Mouse (Mus musculus): ENCODE results near the gene Zzef1. TPM values are rescaled to one million over a fixed set of nuclear protein-coding genes. Genes with fewer than 3 reads are reported as not detected.

Zzef1 gene
- polyA plus RNA-seq, 1 experiment from 2014 or later = 19.5 TPM

DNA sequence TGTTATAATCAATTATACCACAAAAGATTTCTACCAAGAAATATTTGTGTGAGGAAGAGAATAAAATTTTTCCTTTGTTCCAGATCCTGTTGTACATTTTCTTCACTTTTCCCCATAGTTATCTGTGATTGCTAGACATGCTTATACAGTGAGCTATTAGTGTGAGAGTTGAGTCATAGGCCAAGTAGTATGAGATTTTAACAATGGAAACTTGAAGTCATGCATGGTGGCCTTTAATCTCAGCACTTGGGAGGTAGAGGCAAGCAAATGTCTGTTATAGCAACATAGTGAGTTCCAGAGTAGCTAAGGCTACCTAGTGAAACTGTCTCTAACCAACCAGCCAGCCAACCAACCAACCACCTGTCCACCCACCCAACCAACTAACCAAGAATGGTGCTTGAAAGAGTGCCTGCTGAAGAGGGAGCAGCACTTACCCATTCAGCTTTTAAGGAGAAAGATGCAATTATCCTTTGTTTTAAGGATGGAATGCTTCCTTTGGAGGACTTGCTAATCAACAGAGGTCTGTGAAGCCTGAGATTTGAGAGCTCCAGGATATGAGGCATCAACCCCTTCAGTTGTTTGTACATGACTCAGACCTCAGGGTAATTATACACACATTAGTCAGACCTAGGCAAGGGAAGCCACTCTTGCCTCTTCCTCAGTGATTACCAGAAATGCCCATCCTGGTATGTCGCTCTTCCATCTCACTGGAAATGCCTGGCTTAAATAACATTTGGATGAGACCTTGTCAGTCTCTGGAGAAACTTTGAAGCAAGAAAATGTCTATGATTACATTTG, 52.0 kb downstream of the Zzef1 start:
- H3K27me3 ChIP-seq = no peaks in the 10 kb centered on the region
- DNase-seq (ENCODE audit: low read depth, low spot score) (peak; percentile 55), ATAC-seq (peak; percentile 98)
- in situ Hi-C loops (cut with MboI; ENCODE audit: low pct_unique_long_range_greater_than_20kb) = no loop called here
- CTCF ChIA-PET = interaction anchor here (0.7 kb wide), 1 partner anchor 17 kb away, joined by 3 read pairs; no protein-coding TSS in a partner anchor
- peak; percentile 2 for TF ChIP-seq CTCF (IDR thresholded peaks at IDR 0.05)
- POLR2A ChIA-PET = no interaction called here

DNA sequence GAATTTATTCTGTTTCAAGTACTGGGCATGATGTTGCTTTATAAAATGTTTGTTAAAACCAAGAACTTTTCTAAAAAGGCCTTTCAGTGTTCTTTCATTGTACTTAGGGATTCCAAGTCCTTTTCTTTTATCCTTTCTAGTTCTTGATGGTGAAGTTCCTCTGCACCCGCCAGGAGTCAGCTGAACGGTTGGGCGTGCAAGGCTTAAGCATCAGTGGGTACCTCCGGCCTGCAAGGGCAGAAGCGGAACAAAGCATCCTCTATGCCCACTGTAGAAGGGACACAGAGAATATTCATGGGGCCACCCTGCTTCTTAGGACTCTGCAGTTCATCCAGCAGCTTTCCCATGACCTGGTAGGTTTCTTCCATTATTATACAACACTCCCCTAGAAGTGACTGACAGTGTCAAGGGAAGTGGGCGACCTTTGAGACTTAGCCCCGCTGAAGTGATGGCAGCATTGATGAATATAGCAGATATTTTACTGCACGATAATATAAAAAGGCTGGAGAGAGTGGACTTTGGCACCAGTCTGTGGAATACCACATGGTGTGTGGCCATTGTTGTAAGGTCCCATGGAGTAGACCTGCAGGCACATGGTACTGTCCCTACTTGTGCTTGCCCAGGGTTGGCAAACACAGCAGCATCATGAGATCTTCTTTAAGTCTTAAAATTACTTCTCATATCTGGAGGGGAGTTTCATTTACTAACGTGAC, 54.5 kb downstream of the Zzef1 start:
- TF ChIP-seq CTCF (IDR thresholded peaks at IDR 0.05) = no peak
- H3K27me3 ChIP-seq = no peaks in the 10 kb centered on the region
- no peak for DNase-seq (ENCODE audit: low read depth, low spot score)
- POLR2A ChIA-PET = no interaction called here
- CTCF ChIA-PET = no interaction called here
- in situ Hi-C loops (cut with MboI; ENCODE audit: low pct_unique_long_range_greater_than_20kb) = no loop called here
- ATAC-seq = no peak

DNA sequence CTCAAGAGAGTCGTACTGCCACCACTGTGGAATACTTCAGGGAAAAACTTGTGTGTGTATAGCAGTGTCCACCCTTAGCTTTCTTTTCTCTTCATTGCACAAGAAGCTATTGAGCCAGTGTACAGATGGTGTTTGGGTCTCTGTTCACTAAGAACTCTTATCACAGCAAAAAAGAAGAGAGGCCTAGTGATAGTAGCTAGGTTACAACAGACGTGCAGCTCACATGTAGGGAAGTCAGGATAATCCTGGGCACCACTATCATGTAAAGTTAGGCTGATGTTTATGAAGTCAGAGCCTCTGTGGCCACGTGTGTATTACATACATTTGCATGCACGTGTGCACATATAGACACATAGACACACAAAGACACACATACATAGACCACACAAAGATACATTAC, 55.2 kb downstream of the Zzef1 start:
- no peaks in the 10 kb centered on the region for H3K27me3 ChIP-seq
- ATAC-seq = no peak
- CTCF ChIA-PET = interaction anchor here (0.7 kb wide), 1 partner anchor 630 kb away, joined by 3 read pairs; no protein-coding TSS in a partner anchor
- DNase-seq (ENCODE audit: low read depth, low spot score) = no peak
- in situ Hi-C loops (cut with MboI; ENCODE audit: low pct_unique_long_range_greater_than_20kb) = no loop called here
- no peak for TF ChIP-seq CTCF (IDR thresholded peaks at IDR 0.05)
- POLR2A ChIA-PET = no interaction called here

DNA sequence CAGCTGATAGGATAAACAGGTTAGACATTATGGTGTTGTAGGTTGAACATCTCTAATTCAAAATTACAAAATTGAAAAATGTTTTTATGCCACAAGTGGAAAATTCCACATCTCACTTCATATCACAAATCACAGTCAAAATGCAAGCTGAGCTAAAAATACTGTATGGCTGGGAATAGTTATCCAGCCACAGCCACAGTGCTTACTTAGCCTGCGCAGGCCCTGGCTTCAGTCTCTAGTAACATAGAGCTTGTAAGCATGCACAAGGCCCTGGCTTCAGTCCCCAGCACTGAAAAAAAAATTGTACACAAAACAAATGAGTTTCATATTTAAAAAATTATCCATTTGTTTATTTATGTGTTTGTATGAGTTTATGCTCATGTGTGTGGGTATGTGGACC, 56.1 kb downstream of the Zzef1 start:
- no peak for ATAC-seq
- in situ Hi-C loops (cut with MboI; ENCODE audit: low pct_unique_long_range_greater_than_20kb) = no loop called here
- POLR2A ChIA-PET = no interaction called here
- no peaks in the 10 kb centered on the region for H3K27me3 ChIP-seq
- CTCF ChIA-PET = no interaction called here
- no peak for TF ChIP-seq CTCF (IDR thresholded peaks at IDR 0.05)
- DNase-seq (ENCODE audit: low read depth, low spot score) = no peak

DNA sequence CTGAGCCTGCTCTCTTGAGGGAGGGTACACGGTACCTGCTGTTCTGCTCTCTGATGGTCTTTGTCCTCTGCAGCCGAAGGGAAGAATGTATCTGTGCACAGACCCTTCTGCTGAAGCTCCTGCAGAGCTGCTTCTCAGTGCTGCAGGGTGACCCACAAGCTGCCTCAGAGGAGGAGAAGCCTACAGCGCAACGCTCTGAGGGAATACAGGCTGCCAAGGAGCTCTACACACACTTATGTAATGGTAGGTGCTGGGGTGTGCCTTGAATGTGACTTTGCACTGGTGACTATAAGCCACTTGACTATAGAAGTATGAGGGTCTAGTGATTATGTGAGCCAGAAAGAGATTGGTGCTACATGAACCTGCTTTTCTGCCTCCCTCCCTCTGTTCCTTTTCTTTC, 57.1 kb downstream of the Zzef1 start:
- no peaks in the 10 kb centered on the region for H3K27me3 ChIP-seq
- ChIA-PET CTCF (no interaction called here), POLR2A (no interaction called here)
- DNase-seq (ENCODE audit: low read depth, low spot score) = no peak
- no peak for ATAC-seq
- TF ChIP-seq CTCF (IDR thresholded peaks at IDR 0.05) = no peak
- in situ Hi-C loops (cut with MboI; ENCODE audit: low pct_unique_long_range_greater_than_20kb) = no loop called here

DNA sequence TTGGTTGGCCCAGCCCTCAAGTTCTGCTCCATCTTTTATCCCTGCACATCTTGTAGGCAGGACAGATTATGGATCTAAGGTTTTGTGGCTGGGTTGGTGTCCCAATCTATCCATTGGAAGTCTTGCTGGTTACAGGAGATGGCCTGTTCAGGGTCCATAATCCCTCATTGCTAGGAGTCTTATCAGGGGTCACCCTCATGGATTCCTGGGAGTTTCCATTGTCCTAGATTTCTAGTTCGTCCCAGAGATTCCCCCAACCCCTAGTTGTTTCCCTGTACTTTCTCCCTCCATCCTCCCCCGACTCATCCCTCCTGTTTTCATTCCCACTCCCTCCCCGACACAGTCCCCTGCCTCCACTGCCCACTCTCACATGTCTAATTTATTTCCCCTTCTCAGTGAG, 58.2 kb downstream of the Zzef1 start:
- ChIA-PET POLR2A (no interaction called here), CTCF (no interaction called here)
- TF ChIP-seq CTCF (IDR thresholded peaks at IDR 0.05) = no peak
- no peaks in the 10 kb centered on the region for H3K27me3 ChIP-seq
- DNase-seq (ENCODE audit: low read depth, low spot score) = no peak
- in situ Hi-C loops (cut with MboI; ENCODE audit: low pct_unique_long_range_greater_than_20kb) = no loop called here
- no peak for ATAC-seq

DNA sequence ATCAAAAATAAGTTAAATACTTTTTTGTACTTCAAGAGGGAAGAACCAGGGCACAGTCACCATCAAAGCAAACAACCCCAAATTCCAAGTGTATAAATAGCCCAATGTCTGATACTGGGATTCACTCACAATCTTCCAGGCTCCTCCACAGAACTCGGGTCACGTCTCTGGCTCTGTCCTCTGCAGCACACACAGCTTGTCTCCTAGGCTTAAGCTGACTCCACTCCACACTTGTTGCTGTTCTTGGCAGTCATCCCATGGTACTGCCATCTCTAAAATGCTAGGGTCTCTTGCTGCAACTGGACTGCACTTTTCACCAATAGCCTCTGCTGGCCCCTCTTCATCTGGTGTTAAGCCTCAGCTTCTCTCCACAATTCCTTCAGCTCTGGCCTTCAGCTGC, 60.7 kb downstream of the Zzef1 start:
- no peaks in the 10 kb centered on the region for H3K27me3 ChIP-seq
- no peak for DNase-seq (ENCODE audit: low read depth, low spot score)
- CTCF ChIA-PET = no interaction called here
- POLR2A ChIA-PET = no interaction called here
- no peak for TF ChIP-seq CTCF (IDR thresholded peaks at IDR 0.05)
- in situ Hi-C loops (cut with MboI; ENCODE audit: low pct_unique_long_range_greater_than_20kb) = no loop called here
- ATAC-seq = no peak

DNA sequence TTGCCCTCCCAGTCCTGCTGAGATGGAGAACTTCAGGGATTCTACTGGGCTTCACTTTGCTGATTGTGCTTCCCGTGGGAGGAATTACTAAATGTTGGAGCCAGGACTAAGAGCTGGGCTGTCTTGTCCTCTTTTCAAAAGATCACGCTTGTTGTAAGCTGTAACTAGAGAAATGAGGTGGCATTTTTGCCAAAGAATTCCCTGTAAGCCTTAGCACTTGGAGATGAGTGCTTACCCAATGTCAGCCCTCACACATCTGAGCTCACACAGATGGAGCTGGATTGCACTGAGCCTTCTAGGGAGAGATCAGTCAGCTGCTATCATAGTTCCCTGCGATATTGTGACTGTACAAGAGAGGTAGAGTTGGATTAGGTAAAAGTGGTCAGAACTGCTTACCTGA, 65.2 kb downstream of the Zzef1 start:
- DNase-seq (ENCODE audit: low read depth, low spot score) (no peak), ATAC-seq (no peak)
- no peaks in the 10 kb centered on the region for H3K27me3 ChIP-seq
- POLR2A ChIA-PET = interaction anchor here (0.9 kb wide), 1 partner anchor 33 kb away, joined by 3 read pairs; no protein-coding TSS in a partner anchor
- CTCF ChIA-PET = no interaction called here
- in situ Hi-C loops (cut with MboI; ENCODE audit: low pct_unique_long_range_greater_than_20kb) = no loop called here
- no peak for TF ChIP-seq CTCF (IDR thresholded peaks at IDR 0.05)

DNA sequence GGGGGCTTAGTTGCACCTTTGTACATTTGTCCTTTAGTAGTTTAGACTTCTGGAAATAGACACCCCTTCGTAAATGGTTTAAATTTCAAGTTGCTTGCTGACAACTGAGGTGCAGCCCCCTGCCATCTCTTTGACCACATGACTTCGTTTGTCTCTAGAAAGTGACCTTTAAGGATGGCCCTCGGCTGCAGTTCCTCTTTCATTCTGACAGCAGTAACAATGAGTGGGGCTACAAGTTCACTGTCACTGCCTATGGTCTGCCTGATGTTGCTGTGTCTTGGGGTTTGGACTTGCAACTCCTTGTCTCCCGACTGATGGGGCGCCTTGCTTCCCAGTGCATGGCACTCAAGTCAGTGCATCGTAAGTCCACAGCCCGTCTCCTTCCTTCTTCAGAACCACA, 70.4 kb downstream of the Zzef1 start:
- ATAC-seq (no peak), DNase-seq (ENCODE audit: low read depth, low spot score) (no peak)
- POLR2A ChIA-PET = no interaction called here
- TF ChIP-seq CTCF (IDR thresholded peaks at IDR 0.05) = no peak
- H3K27me3 ChIP-seq = no peaks in the 10 kb centered on the region
- in situ Hi-C loops (cut with MboI; ENCODE audit: low pct_unique_long_range_greater_than_20kb) = no loop called here
- CTCF ChIA-PET = no interaction called here

DNA sequence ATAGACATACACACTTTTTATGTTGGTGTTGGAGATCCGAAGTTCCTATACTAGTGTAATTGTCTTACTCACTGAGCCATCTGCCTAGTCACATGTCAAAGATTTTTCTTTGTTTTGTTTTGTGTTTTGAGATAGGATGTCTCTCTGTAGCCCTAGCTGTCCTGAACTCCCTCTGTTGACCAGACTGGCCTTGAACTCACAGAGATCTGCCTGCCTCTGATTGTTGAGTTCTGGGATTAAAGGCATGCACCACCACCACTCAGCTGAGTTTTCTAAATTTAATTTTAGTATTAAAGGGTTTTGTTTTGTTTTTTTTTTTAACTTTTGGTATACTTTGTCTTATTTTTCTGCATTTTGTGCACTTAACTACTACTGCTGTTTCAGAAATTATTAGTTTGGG, 76.0 kb downstream of the Zzef1 start:
- POLR2A ChIA-PET = no interaction called here
- in situ Hi-C loops (cut with MboI; ENCODE audit: low pct_unique_long_range_greater_than_20kb) = no loop called here

DNA sequence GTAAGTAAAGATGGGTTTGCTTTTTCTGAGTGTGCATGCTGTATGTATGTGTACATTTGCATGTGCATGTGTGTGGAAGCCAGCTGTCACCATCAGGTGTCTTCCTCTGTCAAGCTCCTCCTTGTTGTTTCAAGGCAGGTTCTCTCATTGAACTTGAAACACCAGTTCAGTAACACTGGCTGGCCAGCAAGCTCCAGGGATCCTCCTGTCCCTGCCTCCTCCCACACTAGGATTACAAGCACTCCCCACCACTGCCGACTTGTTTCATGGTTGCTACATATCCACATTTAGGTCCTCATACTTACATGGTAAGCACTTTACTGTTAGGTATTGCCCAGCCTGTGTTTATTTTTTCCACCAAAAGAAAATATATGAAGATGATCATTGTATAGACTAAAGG, 96.6 kb downstream of the Zzef1 start:
- ChIA-PET POLR2A (no interaction called here), CTCF (interaction anchor here (1.1 to 1.2 kb wide), 2 partner anchors 10 to 115 kb away, joined by 3 read pairs; no protein-coding TSS in a partner anchor)
- in situ Hi-C loops (cut with MboI; ENCODE audit: low pct_unique_long_range_greater_than_20kb) = no loop called here
- DNase-seq (ENCODE audit: low read depth, low spot score) (no peak), ATAC-seq (no peak)
- H3K27me3 ChIP-seq = no peaks in the 10 kb centered on the region
- no peak for TF ChIP-seq CTCF (IDR thresholded peaks at IDR 0.05)

More for the DNA sequence above, 76.0 kb downstream of the Zzef1 start:
- ATAC-seq (no peak), DNase-seq (ENCODE audit: low read depth, low spot score) (no peak)
- CTCF ChIA-PET = no interaction called here
- TF ChIP-seq CTCF (IDR thresholded peaks at IDR 0.05) = no peak
- no peaks in the 10 kb centered on the region for H3K27me3 ChIP-seq

All from Patski (cell line).